Mouse (Mus musculus): ENCODE measurements around the gene Cry2. TPM values are rescaled to one million over a fixed set of nuclear protein-coding genes. Genes with fewer than 3 reads are reported as not detected.

Gene Cry2
- polyA plus RNA-seq, 1 experiment from 2014 or later: 25.7 TPM

- no peak for ATAC-seq (ENCODE audit: borderline replicate concordance, extremely low read depth, low FRiP score, low TSS enrichment)
- Histone ChIP-seq H3K27ac (no peak within 1 kb of the TSS), H3K36me3 (peaks cover 52% of the 10 kb centered on the region)
Measured at GRCm38 (mm10) chr2:92381901-92382588, 51.8 kb downstream of the Cry2 start, which contains the start of gene 1700029I15Rik. Gene 1700029I15Rik (plus strand): TSS chr2:92382538.

GRCm38 (mm10) chr2:92381161-92381560 is 52.7 kb downstream of the Cry2 start:
- no peak overlapping the region for H3K4me3 ChIP-seq
- H3K27me3 ChIP-seq: no peaks in the 10 kb centered on the region
- no peaks in the 10 kb centered on the region for H3K9me3 ChIP-seq
- H3K4me2 ChIP-seq: no peak overlapping the region
- no peak overlapping the region for H3K27ac ChIP-seq
- peaks cover 4% of the 10 kb centered on the region for H3K4me1 ChIP-seq
- no peak overlapping the region for H3K9ac ChIP-seq
- peaks cover 48% of the 10 kb centered on the region for H3K36me3 ChIP-seq
- ATAC-seq (ENCODE audit: borderline replicate concordance, extremely low read depth, low FRiP score, low TSS enrichment): no peak
- 68% methylated on average over 5 of the region's 5 CpGs for WGBS

More at GRCm38 (mm10) chr2:92381901-92382588, 51.8 kb downstream of the Cry2 start, which contains the start of gene 1700029I15Rik:
- Histone ChIP-seq H3K4me3 (no peak within 1 kb of the TSS), H3K4me1 (no peaks in the 10 kb centered on the region), H3K9me3 (no peaks in the 10 kb centered on the region), H3K9ac (no peak within 1 kb of the TSS), H3K4me2 (no peak within 1 kb of the TSS), H3K27me3 (no peaks in the 10 kb centered on the region)
- 77% methylated on average over 5 of the region's 5 CpGs for WGBS

- H3K36me3 ChIP-seq: peaks cover 46% of the 10 kb centered on the region
- ATAC-seq (ENCODE audit: borderline replicate concordance, extremely low read depth, low FRiP score, low TSS enrichment): no peak
- WGBS: 75% methylated on average over 6 of the region's 6 CpGs
Measured at GRCm38 (mm10) chr2:92380495-92381050, 53.3 kb downstream of the Cry2 start.

GRCm38 (mm10) chr2:92379783-92380494 is 53.9 kb downstream of the Cry2 start:
- WGBS: 72% methylated on average over 17 of the region's 17 CpGs
- H3K4me1 ChIP-seq: peaks cover 10% of the 10 kb centered on the region
- H3K4me2 ChIP-seq: no peak overlapping the region
- H3K9ac ChIP-seq: no peak overlapping the region
- no peaks in the 10 kb centered on the region for H3K27me3 ChIP-seq
- H3K36me3 ChIP-seq: peaks cover 46% of the 10 kb centered on the region
- H3K4me3 ChIP-seq: no peak overlapping the region
- no peak overlapping the region for H3K27ac ChIP-seq
- H3K9me3 ChIP-seq: no peaks in the 10 kb centered on the region
- ATAC-seq (ENCODE audit: borderline replicate concordance, extremely low read depth, low FRiP score, low TSS enrichment): no peak

More at GRCm38 (mm10) chr2:92380495-92381050, 53.3 kb downstream of the Cry2 start:
- Histone ChIP-seq H3K4me3 (no peak overlapping the region), H3K9ac (no peak overlapping the region), H3K27ac (no peak overlapping the region), H3K4me2 (no peak overlapping the region), H3K27me3 (no peaks in the 10 kb centered on the region), H3K9me3 (no peaks in the 10 kb centered on the region), H3K4me1 (peaks cover 10% of the 10 kb centered on the region)

- H3K27ac ChIP-seq: no peak overlapping the region
- ATAC-seq (ENCODE audit: borderline replicate concordance, extremely low read depth, low FRiP score, low TSS enrichment): no peak
- 0 out of 2 replicates have a peak, but pooled peaks cover under 1% of the 10 kb centered on the region for H3K27me3 ChIP-seq
- H3K4me1 ChIP-seq: peaks cover 31% of the 10 kb centered on the region
- H3K9ac ChIP-seq: no peak overlapping the region
- no peak overlapping the region for H3K4me3 ChIP-seq
- H3K36me3 ChIP-seq: peaks cover 36% of the 10 kb centered on the region
- WGBS: 94% methylated on average over 7 of the region's 7 CpGs
- no peak overlapping the region for H3K4me2 ChIP-seq
- H3K9me3 ChIP-seq: no peaks in the 10 kb centered on the region
Measured at GRCm38 (mm10) chr2:92377320-92377719, 56.5 kb downstream of the Cry2 start.

- Histone ChIP-seq H3K4me3 (peak overlapping the region; percentile 88), H3K36me3 (peaks cover 31% of the 10 kb centered on the region; the same call in 1 of the 2 replicates), H3K27me3 (peaks cover 10% of the 10 kb centered on the region), H3K4me2 (peak overlapping the region; percentile 96), H3K4me1 (peaks cover 39% of the 10 kb centered on the region), H3K9me3 (no peaks in the 10 kb centered on the region), H3K9ac (peak overlapping the region; percentile 69; the same call in 1 of the 2 replicates), H3K27ac (no peak overlapping the region)
- ATAC-seq (ENCODE audit: borderline replicate concordance, extremely low read depth, low FRiP score, low TSS enrichment): no peak
- WGBS: 70% methylated on average over 6 of the region's 6 CpGs
Measured at GRCm38 (mm10) chr2:92376300-92376699, 57.5 kb downstream of the Cry2 start.

GRCm38 (mm10) chr2:92375788-92376187 is 58.1 kb downstream of the Cry2 start:
- Histone ChIP-seq H3K27me3 (peaks cover 15% of the 10 kb centered on the region), H3K4me1 (peaks cover 44% of the 10 kb centered on the region), H3K9ac (peak overlapping the region; percentile 69), H3K36me3 (peaks cover 31% of the 10 kb centered on the region; the same call in 1 of the 2 replicates), H3K9me3 (no peaks in the 10 kb centered on the region), H3K4me3 (peak overlapping the region; percentile 88), H3K27ac (peak overlapping the region; percentile 94; the same call in 1 of the 2 replicates), H3K4me2 (peak overlapping the region; percentile 96)
- 9% methylated on average over 10 of the region's 10 CpGs for WGBS
- ATAC-seq (ENCODE audit: borderline replicate concordance, extremely low read depth, low FRiP score, low TSS enrichment): no peak

- H3K9ac ChIP-seq: peak overlapping the region; percentile 69
- H3K4me1 ChIP-seq: peaks cover 50% of the 10 kb centered on the region
- peaks cover 27% of the 10 kb centered on the region; the same call in 1 of the 2 replicates for H3K36me3 ChIP-seq
- H3K4me3 ChIP-seq: peak overlapping the region; percentile 88
- H3K9me3 ChIP-seq: no peaks in the 10 kb centered on the region
- peak overlapping the region; percentile 96 for H3K4me2 ChIP-seq
- under 1% methylated on average over 29 of the region's 29 CpGs for WGBS
- peak overlapping the region; percentile 94 for H3K27ac ChIP-seq
- peak; percentile 93 for ATAC-seq (ENCODE audit: borderline replicate concordance, extremely low read depth, low FRiP score, low TSS enrichment)
- H3K27me3 ChIP-seq: peaks cover 21% of the 10 kb centered on the region
Measured at GRCm38 (mm10) chr2:92375099-92375623, 58.7 kb downstream of the Cry2 start.

GRCm38 (mm10) chr2:92374514-92374913 is 59.3 kb downstream of the Cry2 start, which contains the start of the genes Pex16 and Large2:
Gene Pex16 (plus strand): TSS chr2:92374676.
Gene Large2 (minus strand): TSS chr2:92374869.
- H3K4me1 ChIP-seq: peaks cover 55% of the 10 kb centered on the region
- peak; percentile 16; the same call in 1 of the 2 replicates for ATAC-seq (ENCODE audit: borderline replicate concordance, extremely low read depth, low FRiP score, low TSS enrichment)
- peak within 1 kb of the TSS; percentile 88 for H3K4me3 ChIP-seq
- under 1% methylated on average over 16 of the region's 16 CpGs for WGBS
- H3K9ac ChIP-seq: peak within 1 kb of the TSS; percentile 69
- H3K27me3 ChIP-seq: peaks cover 28% of the 10 kb centered on the region
- H3K4me2 ChIP-seq: peak within 1 kb of the TSS; percentile 96
- H3K36me3 ChIP-seq: peaks cover 20% of the 10 kb centered on the region; the same call in 1 of the 2 replicates
- peak within 1 kb of the TSS; percentile 95 for H3K27ac ChIP-seq
- H3K9me3 ChIP-seq: no peaks in the 10 kb centered on the region

GRCm38 (mm10) chr2:92373437-92373813 is 60.4 kb downstream of the Cry2 start:
- ATAC-seq (ENCODE audit: borderline replicate concordance, extremely low read depth, low FRiP score, low TSS enrichment): no peak
- Histone ChIP-seq H3K27ac (peak overlapping the region; percentile 95), H3K4me1 (peaks cover 55% of the 10 kb centered on the region), H3K27me3 (peaks cover 35% of the 10 kb centered on the region), H3K9ac (no peak overlapping the region), H3K4me2 (0 out of 2 replicates have a peak overlapping the region, but pooled peaks have one; percentile 96), H3K4me3 (no peak overlapping the region), H3K9me3 (no peaks in the 10 kb centered on the region), H3K36me3 (peaks cover 9% of the 10 kb centered on the region; the same call in 1 of the 2 replicates)
- 78% methylated on average over 11 of the region's 11 CpGs for WGBS

- Histone ChIP-seq H3K27ac (peak overlapping the region; percentile 95), H3K4me2 (0 out of 2 replicates have a peak overlapping the region, but pooled peaks have one; percentile 60), H3K4me1 (peaks cover 55% of the 10 kb centered on the region), H3K9me3 (no peaks in the 10 kb centered on the region), H3K36me3 (peaks cover 4% of the 10 kb centered on the region; the same call in 1 of the 2 replicates), H3K4me3 (no peak overlapping the region), H3K27me3 (peaks cover 35% of the 10 kb centered on the region), H3K9ac (no peak overlapping the region)
- 44% methylated on average over 9 of the region's 9 CpGs for WGBS
- no peak for ATAC-seq (ENCODE audit: borderline replicate concordance, extremely low read depth, low FRiP score, low TSS enrichment)
Measured at GRCm38 (mm10) chr2:92372767-92373436, 60.9 kb downstream of the Cry2 start.
